Mouse (Mus musculus) cerebellum, adult 18-20 months (tissue): ENCODE results near the gene Ugt1a5.

Experiments used
- DNase-seq, 2 experiments: peaks; one replicate each; pipeline ENCODE4 v3.0.0; 2021

Gene Ugt1a5

DNA sequence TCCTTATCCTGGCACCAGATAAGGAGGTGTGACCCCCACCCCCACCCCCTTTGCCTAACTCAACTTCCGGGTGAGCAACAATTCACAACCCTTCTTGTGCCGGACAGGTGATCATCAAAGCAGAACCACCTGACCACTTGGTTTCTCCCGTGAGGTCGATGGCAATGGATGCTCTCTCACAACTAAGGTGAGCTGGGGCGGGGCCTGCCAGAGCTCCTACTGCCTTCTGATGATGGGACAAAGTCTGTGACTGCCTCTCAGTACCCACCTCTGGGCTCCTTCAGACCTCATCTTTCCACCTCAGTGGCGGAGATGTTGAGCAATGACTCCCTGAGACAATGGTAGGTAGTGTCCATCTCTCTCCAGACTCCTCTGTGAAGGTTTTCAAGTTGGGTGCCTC, 80.1 kb downstream of the Ugt1a5 start:
- no peak for DNase-seq

DNA sequence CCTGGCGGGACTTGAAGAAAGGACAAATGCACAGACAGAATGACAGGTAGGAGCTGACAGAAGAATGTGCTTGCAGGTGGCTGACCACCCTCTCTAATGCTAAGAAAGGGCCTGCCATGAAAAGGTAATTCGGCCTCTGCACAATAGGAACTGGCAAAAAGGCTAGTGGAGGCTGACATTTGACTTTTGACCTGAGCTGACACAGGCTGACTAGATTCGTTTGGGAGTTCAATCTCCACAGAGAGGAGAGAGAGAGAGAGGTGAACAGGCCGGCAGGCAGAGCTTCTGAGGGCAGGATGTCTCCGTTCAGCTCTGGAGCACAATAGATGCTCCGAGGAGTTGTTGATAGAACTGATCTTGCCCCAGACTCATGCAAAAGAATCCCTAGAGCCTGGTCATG, 80.6 kb downstream of the Ugt1a5 start:
- DNase-seq: no peak

DNA sequence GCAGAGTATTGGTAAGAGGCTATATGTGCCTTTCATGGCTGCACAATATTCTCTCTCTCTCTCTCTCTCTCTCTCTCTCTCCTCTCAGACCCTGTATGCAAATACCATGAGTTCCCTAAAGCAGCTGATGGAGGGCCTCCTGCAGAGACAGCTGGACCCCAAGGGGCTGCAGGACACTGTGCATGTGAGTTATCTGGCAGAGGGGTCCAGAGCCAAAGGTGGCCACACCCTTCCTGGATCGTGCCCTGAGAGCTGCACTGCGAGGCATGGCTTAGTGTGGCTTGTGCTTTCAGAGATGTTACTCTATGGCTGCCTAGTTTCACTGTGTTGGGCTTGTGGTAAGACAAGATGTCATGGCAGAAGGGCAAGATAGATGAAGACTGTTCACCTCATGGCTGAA, 81.8 kb downstream of the Ugt1a5 start:
- no peak for DNase-seq

DNA sequence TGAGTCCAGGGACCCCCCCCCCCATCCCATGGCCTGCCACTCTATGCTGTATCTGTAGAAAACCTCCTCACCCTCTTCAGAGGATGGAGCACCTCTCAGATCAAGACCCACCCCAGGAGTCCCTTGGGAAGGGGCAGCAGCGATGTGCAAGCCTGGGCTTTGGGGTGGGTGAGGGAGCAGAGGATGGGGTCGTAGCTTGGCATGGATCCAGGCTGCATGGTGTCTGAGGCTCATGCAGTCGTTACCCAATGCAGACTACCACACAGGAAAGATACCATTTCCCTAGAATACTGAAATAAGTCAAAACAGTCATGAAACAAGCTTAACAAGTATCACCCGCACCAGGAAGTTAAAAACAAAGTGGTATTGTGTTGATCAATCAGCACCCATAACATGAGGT, 82.8 kb downstream of the Ugt1a5 start:
- no peak for DNase-seq

DNA sequence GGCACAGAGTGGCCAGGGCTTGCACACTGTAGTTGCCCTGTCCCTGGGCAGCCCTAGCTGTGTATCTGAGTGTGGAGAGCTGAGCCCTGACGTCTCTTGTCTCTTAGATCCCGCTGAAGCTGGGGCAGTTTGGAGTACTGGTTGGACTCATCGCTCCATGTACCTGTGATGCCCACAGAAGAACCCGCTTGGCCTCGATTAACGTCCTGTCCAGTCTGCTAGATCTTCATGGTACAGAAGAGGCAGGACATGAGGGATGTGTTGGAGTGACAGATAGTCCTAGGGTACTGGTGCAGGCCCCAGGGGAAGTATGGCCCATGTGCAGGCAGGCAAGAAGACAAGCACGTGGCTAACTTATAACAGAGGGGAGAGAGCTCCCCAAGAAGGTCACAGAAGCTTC, 83.8 kb downstream of the Ugt1a5 start:
- no peak for DNase-seq

DNA sequence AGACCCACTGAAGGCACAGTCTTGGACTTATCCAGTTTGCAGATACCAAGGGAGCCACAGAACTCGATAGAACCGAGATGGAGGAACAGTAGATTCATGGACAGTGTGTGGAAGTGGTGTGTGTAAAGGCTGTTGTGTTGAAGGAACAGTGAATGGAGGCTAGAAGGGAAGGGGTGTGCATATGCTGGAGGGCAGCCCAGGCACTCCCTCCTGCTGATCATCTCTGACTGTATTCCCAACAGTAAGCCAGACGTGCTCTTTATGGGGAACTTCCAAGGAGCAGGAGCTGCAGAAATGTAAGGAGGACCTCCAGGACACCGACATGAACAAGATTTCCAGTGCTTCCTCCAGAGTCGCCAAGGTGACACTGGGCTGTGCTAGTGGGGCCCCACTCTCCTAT, 84.2 kb downstream of the Ugt1a5 start:
- no peak for DNase-seq

DNA sequence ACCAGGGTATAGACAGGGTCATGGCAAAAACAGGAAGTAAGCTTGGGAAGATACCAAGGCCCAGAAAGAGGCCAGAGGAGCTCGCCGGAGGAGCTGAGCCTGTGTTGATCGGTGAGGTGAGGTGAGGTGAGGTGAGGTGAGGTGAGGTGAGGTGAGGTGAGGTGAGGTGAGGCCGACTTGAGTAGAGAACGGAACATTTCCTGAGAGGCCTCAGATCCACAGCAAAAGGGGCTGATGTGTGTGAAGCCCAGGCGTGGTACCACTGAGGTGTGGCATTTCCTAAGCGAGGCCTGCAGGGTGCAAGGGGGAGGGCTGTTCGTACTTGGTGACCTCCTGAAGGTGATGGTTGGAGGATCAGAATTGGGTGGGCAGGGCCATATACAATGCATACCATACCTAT, 87.3 kb downstream of the Ugt1a5 start:
- no peak for DNase-seq

DNA sequence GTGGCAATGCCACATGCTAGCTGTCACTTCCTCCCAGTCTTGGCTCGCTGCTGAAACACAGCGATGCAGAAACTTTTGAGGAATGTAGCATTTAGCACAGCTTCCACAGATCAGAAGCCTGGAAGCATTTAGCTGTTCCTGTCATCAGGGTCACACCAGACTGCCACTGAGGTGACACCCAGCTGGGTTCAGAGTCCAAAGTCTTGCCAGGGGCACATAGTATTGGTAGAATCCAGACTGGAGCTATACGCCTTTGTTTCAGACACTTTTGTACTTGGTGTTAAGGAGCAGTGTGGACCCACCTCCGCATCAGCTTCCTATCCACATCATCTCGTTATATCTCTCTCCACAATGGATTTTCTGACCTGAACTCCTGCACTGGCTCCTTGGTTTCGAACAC, 87.7 kb downstream of the Ugt1a5 start:
- DNase-seq: no peak

DNA sequence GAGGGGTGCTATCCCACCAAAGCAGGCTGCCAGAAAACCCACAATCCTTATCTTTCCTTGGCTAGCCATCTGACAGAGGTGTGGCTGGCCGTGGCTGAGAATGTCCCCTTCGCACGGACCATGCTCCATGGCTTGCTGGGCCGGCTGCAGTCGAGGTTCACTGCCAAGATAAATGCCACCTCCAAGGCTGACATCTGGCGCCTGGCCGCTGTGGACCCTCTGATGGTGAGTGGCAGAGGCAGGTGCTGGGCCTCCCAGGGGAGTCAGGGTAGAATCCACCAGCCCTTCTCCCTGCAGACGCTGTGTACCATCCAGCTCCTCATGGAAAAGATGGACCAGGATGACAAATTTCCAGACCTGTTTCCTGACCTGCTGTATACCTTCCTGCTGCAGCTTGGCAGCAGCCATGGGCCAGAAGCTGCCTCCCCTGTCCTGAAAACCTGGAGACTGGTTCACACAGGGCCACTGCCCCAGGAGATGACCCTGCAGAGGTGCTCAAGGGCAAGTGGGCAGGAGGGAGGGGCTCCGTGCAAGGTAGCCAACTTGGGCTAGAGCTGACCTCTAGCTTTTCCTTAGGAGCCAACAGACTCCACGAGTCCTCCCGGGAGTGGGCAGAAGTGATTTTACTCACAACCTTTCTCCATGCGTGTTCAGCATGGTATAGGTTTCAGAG, 89.1 kb downstream of the Ugt1a5 start:
- DNase-seq: no peak

DNA sequence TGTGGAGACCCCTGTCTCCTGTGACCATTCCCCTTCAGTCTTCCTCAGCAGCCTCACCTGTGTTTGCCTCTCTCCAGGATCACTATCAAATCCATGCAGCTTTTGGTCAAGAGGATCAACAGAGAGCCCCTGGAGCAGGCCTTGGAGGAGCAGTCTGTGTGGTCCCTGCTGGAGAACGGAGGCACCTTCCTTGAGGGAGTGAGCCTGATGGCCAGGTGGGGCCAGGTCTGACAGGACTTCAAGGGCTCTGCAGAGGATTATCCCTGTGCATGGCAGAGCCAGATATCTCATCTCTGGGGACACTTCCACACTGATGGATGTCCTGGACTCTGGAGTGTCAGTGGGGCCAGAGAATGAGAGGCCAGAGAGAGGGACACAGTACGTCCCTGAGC, 89.7 kb downstream of the Ugt1a5 start:
- DNase-seq: no peak

DNA sequence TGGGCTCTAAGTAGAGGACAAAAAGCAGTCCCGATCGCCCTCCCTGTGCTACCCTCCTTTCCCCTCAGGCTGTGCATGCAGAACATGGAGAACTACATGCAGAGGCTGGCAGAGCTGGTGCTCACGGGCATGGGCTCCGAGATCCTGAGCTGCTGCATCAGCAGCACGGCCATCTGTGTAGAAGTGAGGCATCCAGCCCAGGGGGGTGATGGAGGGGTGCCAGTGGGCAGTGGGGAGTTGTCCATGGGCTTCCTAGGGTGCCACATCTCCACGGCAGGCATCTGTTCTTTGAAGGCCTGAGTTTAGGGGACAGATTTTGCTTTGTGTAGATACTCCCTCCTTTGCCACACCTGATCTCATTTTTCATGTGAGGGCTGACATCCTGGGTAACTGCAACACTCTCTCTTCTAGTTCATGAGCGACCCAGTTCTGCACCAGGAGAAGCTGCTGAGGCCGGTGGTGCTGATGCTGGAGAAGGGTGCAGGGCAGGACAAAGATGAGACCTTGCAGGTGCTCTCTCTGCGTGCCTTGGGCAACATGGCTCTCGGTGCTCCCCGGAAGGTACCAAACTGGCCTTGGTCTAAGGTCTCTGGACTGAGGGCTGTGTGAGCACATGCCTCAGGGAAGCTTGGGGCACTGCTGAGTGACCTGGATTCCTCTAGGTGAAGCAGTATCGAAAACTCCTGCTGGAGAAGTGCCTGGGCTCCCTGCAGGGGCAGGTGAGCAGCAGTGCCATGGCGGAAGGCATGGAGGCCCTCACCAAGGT, 90.4 kb downstream of the Ugt1a5 start:
- DNase-seq: peak; percentile 51 to 59

DNA sequence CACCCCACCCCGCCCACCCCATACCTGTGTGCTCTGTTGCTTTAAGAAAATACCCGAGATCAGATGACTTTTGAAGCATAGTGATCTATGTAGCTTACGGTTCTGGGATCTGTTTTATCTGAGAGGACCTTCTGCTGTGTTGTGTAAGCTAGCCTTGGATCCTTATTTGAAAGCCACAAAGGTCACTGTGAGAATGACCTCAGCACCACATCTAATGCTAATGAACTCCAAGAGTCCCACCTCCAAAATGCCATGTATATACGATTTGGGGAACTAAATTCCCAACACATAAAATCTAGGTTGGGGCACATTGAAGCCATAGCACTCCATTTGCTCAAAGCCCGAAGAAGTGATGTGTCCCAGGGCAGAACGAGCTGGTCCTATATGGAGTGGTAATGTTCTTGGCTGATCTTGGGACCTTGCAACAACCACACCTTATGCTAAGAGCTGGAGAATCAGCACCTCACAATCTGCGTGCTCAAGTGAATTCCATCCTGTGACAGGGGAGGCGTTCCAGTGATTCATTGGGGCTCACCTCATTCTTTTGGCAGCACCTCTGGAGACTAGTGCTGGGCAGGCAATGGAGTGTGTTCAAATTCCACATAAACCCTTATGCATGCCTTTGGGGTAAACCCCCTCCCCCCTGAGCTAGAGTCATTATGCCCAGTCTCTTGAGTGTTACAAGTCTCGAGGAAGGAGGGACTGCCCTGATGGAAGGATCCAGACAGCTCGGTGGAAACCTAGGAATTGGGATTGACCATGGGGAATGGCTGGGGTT, 91.3 kb downstream of the Ugt1a5 start:
- no peak for DNase-seq

DNA sequence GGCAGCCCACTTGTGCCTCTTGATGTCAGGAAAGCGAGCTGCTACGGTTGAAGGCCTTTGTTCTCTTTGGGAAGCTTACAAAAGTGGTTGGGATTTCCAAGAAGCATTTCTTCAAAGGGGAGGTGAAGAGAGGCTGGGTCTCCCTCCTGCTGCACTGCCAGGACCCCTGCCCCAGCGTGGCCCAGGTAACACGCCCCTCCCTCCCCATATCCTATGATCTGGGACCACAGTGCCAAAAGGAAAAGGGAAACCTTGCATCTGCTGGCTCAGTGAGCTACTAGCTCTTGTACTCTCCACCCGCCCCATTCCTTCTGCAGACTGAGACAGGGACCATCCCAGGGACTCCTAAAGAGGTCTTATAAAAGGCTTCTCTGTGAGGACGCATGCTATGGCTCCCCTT, 91.9 kb downstream of the Ugt1a5 start:
- no peak for DNase-seq

DNA sequence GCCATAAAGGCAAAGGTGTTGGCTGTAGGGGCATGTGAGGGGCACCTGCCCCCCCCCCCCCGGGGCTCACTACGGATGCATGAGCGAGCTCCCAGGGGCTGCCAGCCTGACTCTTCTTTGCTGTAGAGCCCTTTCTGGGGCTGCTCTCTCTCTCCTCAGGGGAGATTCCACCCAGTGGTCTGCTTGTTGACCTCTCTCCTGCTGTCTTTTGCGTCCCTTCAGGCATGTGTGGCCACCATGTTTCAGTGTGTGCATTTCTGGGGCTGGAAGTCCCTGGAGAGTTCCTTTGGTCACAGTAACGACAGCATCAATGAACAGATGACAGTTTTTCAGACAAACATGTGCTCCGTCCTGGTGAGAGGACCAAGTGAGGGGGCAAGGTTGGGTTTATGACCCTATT, 92.5 kb downstream of the Ugt1a5 start:
- DNase-seq: no peak

DNA sequence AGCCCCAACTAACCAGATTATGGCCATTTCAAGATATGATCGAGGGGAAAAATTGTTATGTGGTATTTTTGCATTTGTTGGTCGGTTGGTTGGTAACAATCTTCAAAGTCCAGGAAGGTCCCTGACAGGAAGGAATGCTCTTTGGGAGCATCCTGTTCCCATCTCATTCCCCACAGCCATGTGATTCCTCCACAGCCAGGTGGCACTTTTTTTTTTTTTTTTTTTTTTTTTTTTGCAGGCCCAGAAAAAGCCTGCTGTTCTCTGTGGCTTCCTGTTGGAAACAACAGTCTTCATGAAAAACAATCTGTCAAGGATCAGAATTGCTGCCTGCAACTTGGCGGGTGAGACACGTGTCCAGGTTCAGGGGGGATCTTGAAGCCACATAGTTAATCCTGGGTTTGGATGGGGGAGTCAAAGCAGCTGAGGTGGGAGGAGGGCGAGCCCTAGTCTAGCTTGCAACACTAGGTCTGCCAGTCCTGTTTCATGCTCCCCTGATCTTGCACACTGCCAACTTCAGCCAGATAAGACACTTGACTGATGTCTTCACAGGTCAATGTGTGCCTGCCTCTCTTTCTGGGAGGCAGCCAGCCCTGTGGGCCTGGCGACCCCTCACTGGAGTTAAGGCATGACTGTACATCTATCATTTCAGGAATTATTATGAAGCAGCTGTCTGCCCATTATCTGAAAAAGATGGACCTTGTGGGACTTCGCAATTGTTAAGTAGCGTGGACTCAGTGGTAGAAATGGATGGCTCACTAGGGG, 93.2 kb downstream of the Ugt1a5 start:
- DNase-seq: peak in 1 of 2 experiments; percentile 52

DNA sequence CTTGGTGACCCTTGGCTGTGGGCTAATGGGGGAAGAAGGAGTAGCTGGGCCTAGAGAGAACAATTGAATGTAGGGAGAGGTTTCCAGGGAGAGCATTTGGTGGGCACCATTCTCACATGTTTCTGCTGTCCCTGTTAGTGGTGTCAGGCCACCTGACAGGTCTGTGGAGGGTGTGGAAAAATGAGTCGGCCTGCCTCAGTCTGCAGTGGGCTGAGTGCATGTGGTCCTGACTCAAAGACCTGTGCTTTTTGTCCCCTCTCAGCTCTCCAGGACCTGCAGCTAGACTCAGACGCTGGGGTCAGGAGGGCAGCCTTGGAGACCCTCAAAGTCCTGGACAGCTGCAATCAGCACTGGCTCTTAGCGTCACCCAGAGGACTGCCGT, 93.8 kb downstream of the Ugt1a5 start:
- no peak for DNase-seq

DNA sequence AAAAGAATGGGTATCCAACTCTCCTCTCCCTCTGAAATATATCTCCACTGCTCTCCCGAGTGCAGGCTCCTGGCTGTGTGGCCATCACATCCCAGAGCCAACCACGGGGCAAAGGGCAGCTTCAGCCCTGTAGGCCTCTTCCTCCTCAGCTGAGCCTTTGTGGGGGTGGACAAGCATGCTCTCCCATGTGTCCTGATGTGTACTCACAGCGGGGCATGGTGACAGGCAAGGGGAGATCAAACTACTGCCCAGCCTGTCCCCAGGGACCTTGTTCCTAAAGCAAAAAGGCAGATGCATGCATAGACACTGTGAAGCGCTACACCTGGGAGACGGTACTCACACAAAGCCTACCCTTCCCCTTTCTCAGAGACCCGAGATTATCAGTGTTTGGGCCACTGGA, 94.3 kb downstream of the Ugt1a5 start:
- DNase-seq: no peak

DNA sequence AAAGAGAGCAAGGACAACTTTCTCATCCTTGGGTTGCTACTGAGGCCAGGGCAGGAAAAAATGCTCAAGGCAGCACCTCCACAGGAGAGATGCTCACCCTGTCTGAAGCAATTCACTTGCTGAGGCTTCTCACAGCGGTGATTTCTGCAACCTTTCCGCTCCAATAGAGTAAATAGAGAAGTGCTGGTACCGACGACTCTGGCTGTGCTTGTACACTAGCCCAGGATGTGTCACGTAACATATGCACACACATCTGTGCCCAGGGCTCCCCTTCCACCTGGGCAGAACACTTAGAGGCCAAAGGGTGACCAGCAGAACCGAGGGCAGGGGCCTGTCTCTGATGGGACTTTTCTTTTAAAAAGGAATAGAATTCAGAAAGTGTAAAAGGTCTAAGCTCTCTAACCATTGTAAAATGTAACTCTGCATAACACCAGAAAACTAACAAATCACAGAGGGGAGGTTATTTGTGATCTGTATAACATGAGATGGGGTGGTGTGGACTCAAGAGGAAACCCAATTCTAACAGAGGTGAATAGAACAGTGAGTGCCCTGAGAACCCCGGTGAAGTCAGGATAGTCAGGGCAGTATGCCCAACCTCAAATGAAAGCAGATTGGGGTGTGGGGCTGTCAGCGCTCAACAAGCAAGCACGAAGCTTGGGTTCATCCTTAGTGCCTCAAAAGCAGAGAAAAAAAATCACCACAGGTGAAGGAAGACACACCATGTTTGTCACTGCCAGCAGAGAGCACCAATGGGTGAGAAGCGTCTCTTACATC, 95.0 kb downstream of the Ugt1a5 start:
- DNase-seq: no peak

DNA sequence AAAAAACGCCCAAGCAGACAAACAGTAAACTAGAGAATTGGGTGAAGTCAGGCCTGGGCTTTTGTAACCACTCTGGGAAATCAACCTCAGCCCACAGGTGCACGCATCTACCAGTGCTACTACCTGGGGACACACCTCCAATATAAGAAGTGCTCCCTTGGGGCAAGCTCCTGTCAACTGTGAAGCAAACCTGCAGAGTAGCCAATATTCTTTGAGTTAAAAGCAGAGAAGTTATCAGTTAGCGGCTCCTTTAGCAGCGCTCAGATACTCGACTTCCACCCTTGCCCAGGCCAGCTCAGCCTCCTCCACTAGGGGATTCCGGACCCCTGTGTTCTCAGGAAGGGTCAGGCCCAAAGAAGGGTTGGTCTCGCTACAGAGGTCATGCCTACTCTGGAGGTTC, 95.9 kb downstream of the Ugt1a5 start:
- no peak for DNase-seq

DNA sequence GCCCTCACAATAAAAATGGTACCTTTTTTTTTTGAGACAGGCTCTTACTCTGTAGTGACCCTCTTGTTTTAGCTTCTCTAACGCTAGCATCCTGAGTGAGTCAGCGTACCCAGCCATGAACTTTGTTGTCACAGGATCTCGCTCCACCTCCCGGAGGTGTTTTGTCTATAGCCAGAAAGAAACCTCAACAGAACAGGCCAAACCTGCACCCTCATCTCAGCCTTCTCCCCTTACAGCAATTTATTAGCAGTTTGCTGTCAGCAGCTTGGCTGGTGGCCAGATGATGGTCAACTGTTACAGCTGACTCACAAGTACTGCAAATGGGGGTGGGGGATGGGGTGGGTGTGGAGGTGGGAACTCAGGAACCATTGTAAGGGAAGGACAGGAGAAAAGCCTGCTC, 96.4 kb downstream of the Ugt1a5 start:
- no peak for DNase-seq

DNA sequence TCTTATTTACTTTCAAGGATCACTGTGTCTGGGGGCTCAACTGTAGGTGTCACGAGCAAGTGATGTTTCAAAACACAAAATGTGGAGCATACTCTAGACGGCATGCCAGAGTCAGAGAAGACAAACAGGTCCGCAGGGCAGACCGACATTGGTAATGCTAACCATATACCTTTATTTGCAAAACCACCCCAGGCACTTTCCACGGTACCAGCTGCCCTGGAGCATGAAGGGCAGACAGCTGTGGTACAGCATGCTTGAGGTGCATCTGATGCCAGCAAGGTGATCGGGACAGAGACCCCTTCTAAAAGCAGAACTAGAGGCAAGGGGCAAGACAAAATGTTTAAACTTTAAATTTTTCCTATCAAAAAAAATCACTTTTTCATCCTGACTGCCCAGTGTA, 97.1 kb downstream of the Ugt1a5 start:
- DNase-seq: no peak

DNA sequence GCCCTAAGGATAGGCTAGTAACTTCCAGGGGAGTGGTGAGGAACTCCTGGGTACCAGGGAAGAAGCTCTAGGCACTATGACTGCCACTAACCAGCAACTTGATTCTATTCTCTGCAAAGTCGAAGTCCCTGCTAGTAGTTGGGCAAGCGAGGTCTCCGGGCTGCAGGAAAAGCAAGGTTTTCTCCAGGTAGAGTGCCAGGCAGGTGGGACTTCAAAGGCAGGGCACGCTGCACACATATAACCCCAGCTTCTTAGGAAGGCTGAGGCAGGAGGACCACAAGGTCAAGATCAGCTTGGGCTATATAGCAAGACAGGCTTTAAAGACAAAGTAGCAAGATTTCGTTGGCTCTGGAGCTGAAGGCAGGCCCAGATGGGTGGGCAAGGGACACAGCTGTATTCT, 98.0 kb downstream of the Ugt1a5 start:
- no peak for DNase-seq
